Mouse (Mus musculus) left cerebral cortex, postnatal 4 days (tissue): ENCODE results near the gene Gng11. TPM values are rescaled to one million over a fixed set of nuclear protein-coding genes. Genes with fewer than 3 reads are reported as not detected.

ENCODE experiments used
- total RNA-seq, 2 experiments: library from RNA; stranded (reverse); gene quantifications; 2 replicates each; pipeline ENCODE4 v1.2.3; 2021

Gene Gng11
- total RNA-seq, 2 experiments from 2014 or later: 8.2 to 9.3 TPM

Other genes with a start within 250 kb of the Gng11 start
- under 1 TPM in 1 of 2 experiments, not detected in 1; 0.93 TPM for gene Calcr, start 239.2 kb upstream of the Gng11 start, total RNA-seq
- gene Tfpi2, start 15.0 kb upstream of the Gng11 start, total RNA-seq: not detected
- not detected for gene Gngt1, start 10.1 kb upstream of the Gng11 start, total RNA-seq
- gene Bet1, start 83.1 kb downstream of the Gng11 start, total RNA-seq: 10 to 100 TPM; 15.7 to 20.8 TPM